Mouse (Mus musculus) liver, postnatal 0 days (tissue): ENCODE measurements around the gene Fam213b. TPM values are rescaled to one million over a fixed set of nuclear protein-coding genes. Genes with fewer than 3 reads are reported as not detected.

Source experiments
- ATAC-seq: fragments of 200-750 bp; cut with Nextera tagmentation; 2 replicates; pipeline ENCODE4 v1.8.0; 2017; ENCODE audit warnings: mild to moderate bottlenecking, moderate library complexity
- DNase-seq: peaks from one replicate; pipeline ENCODE4 v3.0.0-alpha.2; 2016
- H3K27ac ChIP-seq: fragments of 300-500 bp; sonication (generic); 2 replicates; pipeline ENCODE4 v1.5.1; 2014; ENCODE audit warnings: antibody characterized with exemption, moderate library complexity, mild to moderate bottlenecking, low read depth
- H3K27me3 ChIP-seq: fragments of 300-500 bp; sonication (generic); 2 replicates; pipeline ENCODE4 v1.6.1; 2014; ENCODE audit warnings: low read length, control low read depth, mixed read lengths; ENCODE audit not compliant: insufficient read depth
- H3K36me3 ChIP-seq: fragments of 300-500 bp; sonication (generic); replicated peaks from 2 replicates; pipeline ENCODE4 v1.6.1; 2014; ENCODE audit warnings: mild to moderate bottlenecking, control low read depth, low read length, moderate library complexity, mixed read lengths; ENCODE audit not compliant: insufficient read depth
- H3K4me1 ChIP-seq: fragments of 300-500 bp; sonication (generic); 2 replicates; pipeline ENCODE4 v1.6.1; 2014; ENCODE audit warnings: antibody characterized with exemption, mild to moderate bottlenecking, control low read depth; ENCODE audit not compliant: insufficient read depth
- H3K4me2 ChIP-seq: fragments of 300-500 bp; sonication (generic); 2 replicates; pipeline ENCODE4 v1.6.1; 2014; ENCODE audit warnings: low read depth, mild to moderate bottlenecking, low read length, moderate library complexity, mixed read lengths
- H3K4me3 ChIP-seq: fragments of 300-500 bp; sonication (generic); 2 replicates; pipeline ENCODE4 v1.5.1; 2014; ENCODE audit warnings: low read depth, low read length
- H3K9ac ChIP-seq: fragments of 300-500 bp; sonication (generic); replicated peaks from 2 replicates; pipeline ENCODE4 v1.6.1; 2014; ENCODE audit warnings: mild to moderate bottlenecking, moderate library complexity
- H3K9me3 ChIP-seq: fragments of 300-500 bp; sonication (generic); 2 replicates; pipeline ENCODE4 v1.6.1; 2016; ENCODE audit warnings: mild to moderate bottlenecking, control low read depth, low read length, mixed read lengths
- CTCF ChIP-seq: sonication (generic); IDR thresholded peaks from 2 replicates; pipeline ENCODE4 v1.5.1; 2016; ENCODE audit warnings: antibody characterized with exemption, low read depth
- EP300 ChIP-seq: IDR thresholded peaks from 2 replicates; pipeline ENCODE4 v1.6.1; 2016; ENCODE audit warnings: antibody characterized with exemption, low read depth, mild to moderate bottlenecking
- WGBS: fragments of 180-500 bp; shearing (Covaris S2); extraction: QIAGEN DNeasy Blood & Tissue Kit; methylation state at CpG from one replicate; pipeline ENCODE4 v1.1.7; 2014; ENCODE audit not compliant: insufficient replicate concordance; 5-methylcytosine and 5-hydroxymethylcytosine counted together
- polyA plus RNA-seq: library from polyadenylated mRNA; unstranded; fragments of >200 nt; fragmentation: Nextera tagmentation; extraction: Ambion mirVana; gene quantifications from 2 replicates; pipeline ENCODE4 v1.2.1, GENCODE M21; 2015

Fam213b gene
- polyA plus RNA-seq, 1 experiment from 2014 or later, result 5.9 TPM

GRCm38 (mm10) chr4:154907833-154908232, 8.9 kb upstream of the Fam213b start:
- WGBS, result 41% methylated on average over 17 of the region's 17 CpGs
- TF ChIP-seq EP300 (0 out of 2 replicates have a peak, but pooled peaks have one; percentile 11), CTCF (peak; percentile 93)
- peak overlapping the region; percentile 71 for H3K27ac ChIP-seq
- no peaks in the 10 kb centered on the region for H3K27me3 ChIP-seq
- no peaks in the 10 kb centered on the region for H3K36me3 ChIP-seq
- peaks cover 42% of the 10 kb centered on the region for H3K4me1 ChIP-seq
- H3K9ac ChIP-seq, result peak overlapping the region; percentile 42; the same call in 1 of the 2 replicates
- H3K4me2 ChIP-seq, result peak overlapping the region; percentile 36
- no peak overlapping the region for H3K4me3 ChIP-seq
- H3K9me3 ChIP-seq, result no peaks in the 10 kb centered on the region
- peak; percentile 48 for ATAC-seq
- DNase-seq, result peak; percentile 90

GRCm38 (mm10) chr4:154904185-154905071, 5.5 kb upstream of the Fam213b start:
- TF ChIP-seq EP300, result no peak; the same call in 1 of the 2 replicates
- no peak for TF ChIP-seq CTCF
- peak overlapping the region; percentile 57 for H3K4me3 ChIP-seq
- DNase-seq, result peak; percentile 86
- H3K27me3 ChIP-seq, result no peaks in the 10 kb centered on the region
- H3K4me1 ChIP-seq, result peaks cover 24% of the 10 kb centered on the region
- ATAC-seq, result peak; percentile 93
- WGBS, result under 1% methylated on average over 16 of the region's 16 CpGs
- H3K27ac ChIP-seq, result peak overlapping the region; percentile 29
- H3K9ac ChIP-seq, result peak overlapping the region; percentile 62
- no peaks in the 10 kb centered on the region for H3K9me3 ChIP-seq
- peak overlapping the region; percentile 89 for H3K4me2 ChIP-seq
- H3K36me3 ChIP-seq, result no peaks in the 10 kb centered on the region

GRCm38 (mm10) chr4:154902371-154902770, 3.4 kb upstream of the Fam213b start:
- Histone ChIP-seq H3K4me1 (peaks cover 28% of the 10 kb centered on the region), H3K4me2 (no peak overlapping the region)
- 84% methylated on average over 2 of the region's 2 CpGs for WGBS

DNA sequence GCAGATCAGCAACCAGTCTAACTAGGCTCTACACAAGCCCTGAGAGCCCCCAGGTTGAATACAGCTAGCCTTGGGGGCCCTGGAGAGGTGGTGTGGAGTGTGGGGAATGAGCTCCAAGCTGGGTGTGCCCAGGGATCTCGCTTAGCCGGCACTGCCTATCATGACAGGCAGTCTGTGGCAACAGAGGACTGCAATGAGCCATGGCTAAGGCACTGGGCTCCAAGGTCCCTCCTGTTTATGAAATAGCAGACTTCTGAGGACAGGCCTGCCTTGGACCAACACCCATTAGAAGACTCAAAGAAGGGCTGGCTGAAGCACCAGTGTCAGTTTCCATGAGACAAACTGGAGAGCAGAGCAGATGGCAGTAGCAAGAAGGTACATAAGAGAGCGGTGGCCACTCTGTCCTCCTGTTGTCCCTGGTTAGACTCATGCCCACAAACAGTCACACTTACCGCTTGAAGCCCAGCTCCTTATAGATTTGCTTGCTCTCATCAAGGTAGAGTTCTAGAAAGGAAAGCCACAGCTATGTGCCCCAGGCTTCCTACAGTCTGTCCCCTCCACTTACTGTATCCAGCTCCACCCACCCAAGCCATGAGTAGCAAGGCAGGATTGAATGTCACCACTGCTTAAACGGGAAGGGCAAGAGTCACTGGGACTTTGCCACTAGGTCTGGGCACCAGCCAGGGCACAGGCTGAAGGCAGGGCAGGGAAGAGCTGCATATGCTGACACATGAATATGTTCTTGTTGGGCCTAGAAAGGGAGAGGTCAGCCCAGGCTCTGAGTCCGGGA, 1.1 kb downstream of the Fam213b start:
- TF ChIP-seq EP300 (no peak), CTCF (no peak)
- H3K4me1 ChIP-seq, result peaks cover 17% of the 10 kb centered on the region
- no peak overlapping the region for H3K27ac ChIP-seq
- no peak for ATAC-seq
- H3K36me3 ChIP-seq, result no peaks in the 10 kb centered on the region
- no peaks in the 10 kb centered on the region for H3K27me3 ChIP-seq
- no peak for DNase-seq
- no peaks in the 10 kb centered on the region for H3K9me3 ChIP-seq
- H3K4me2 ChIP-seq, result peak overlapping the region; percentile 97
- H3K4me3 ChIP-seq, result peak overlapping the region; percentile 48
- peak overlapping the region; percentile 56; the same call in 1 of the 2 replicates for H3K9ac ChIP-seq
- 67% methylated on average over 6 of the region's 6 CpGs for WGBS

More at GRCm38 (mm10) chr4:154902371-154902770, 3.4 kb upstream of the Fam213b start:
- DNase-seq (no peak), ATAC-seq (no peak)
- no peaks in the 10 kb centered on the region for H3K27me3 ChIP-seq
- H3K9me3 ChIP-seq, result no peaks in the 10 kb centered on the region
- TF ChIP-seq CTCF (no peak), EP300 (no peak)
- no peaks in the 10 kb centered on the region for H3K36me3 ChIP-seq
- H3K9ac ChIP-seq, result no peak overlapping the region
- no peak overlapping the region for H3K27ac ChIP-seq
- no peak overlapping the region for H3K4me3 ChIP-seq

DNA sequence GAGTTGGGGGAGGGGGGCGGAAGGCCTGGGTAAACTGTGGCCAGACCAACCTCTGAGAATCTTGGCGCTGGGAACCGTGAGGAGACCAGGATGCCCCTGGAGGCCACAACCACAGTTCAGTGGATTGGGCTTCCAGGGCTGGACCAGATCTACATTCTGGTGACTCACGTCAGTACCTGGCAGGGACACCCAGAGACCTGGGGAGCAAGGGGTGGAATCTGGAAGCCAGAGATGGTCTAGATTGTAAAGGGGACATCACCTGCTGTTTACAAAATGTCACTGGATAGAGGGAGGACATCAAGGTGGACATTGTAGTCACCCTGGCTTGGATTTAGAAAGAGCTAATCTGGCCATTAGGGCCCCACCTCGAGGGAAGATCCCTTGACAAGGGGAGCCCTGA, 3.4 kb downstream of the Fam213b start:
- Histone ChIP-seq H3K4me3 (no peak overlapping the region), H3K4me1 (peaks cover 17% of the 10 kb centered on the region), H3K4me2 (no peak overlapping the region), H3K27ac (no peak overlapping the region), H3K27me3 (no peaks in the 10 kb centered on the region), H3K9ac (no peak overlapping the region), H3K9me3 (no peaks in the 10 kb centered on the region), H3K36me3 (no peaks in the 10 kb centered on the region)
- ATAC-seq (no peak), DNase-seq (no peak)
- TF ChIP-seq CTCF (no peak), EP300 (no peak)
- 75% methylated on average over 5 of the region's 5 CpGs for WGBS

DNA sequence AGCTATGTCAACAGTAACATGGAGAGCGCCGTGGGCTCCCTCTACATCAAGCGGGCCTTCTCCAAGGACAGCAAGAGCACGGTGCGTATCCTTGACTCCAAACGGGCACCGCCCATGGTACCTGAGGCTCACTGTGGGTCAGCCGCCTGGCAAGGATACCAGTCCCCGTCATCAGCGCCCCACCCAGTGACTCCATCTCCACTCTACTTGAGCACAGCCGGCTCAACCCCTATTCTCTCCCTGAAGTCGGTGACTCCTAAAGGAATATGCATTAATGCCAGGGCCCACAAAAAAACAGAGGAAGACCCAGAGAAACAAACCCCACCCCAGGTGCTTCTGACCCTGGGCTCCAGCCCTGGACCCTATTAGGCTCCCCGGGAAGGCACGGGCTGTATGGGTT, 8.0 kb downstream of the Fam213b start:
- Histone ChIP-seq H3K36me3 (no peaks in the 10 kb centered on the region), H3K27ac (no peak overlapping the region), H3K4me2 (no peak overlapping the region), H3K9me3 (no peaks in the 10 kb centered on the region), H3K27me3 (no peaks in the 10 kb centered on the region), H3K4me3 (no peak overlapping the region), H3K4me1 (no peaks in the 10 kb centered on the region), H3K9ac (no peak overlapping the region)
- no peak for ATAC-seq
- TF ChIP-seq EP300 (no peak), CTCF (no peak)
- 78% methylated on average over 14 of the region's 14 CpGs for WGBS
- DNase-seq, result no peak
